Mouse (Mus musculus) adrenal gland, adult 8-10 months (tissue): ENCODE data around the gene Garnl3. TPM values are rescaled to one million over a fixed set of nuclear protein-coding genes. Genes with fewer than 3 reads are reported as not detected.

Experiments
- DNase-seq: peaks from one replicate; pipeline ENCODE4 v3.0.0; 2022
- total RNA-seq, 4 experiments: library from RNA; stranded (reverse); gene quantifications; 2 replicates each; pipeline ENCODE4 v1.2.4; 2022

Gene Garnl3
- total RNA-seq: 10 to 100 TPM; 12.7 to 29.6 (median 19.1) TPM

DNA sequence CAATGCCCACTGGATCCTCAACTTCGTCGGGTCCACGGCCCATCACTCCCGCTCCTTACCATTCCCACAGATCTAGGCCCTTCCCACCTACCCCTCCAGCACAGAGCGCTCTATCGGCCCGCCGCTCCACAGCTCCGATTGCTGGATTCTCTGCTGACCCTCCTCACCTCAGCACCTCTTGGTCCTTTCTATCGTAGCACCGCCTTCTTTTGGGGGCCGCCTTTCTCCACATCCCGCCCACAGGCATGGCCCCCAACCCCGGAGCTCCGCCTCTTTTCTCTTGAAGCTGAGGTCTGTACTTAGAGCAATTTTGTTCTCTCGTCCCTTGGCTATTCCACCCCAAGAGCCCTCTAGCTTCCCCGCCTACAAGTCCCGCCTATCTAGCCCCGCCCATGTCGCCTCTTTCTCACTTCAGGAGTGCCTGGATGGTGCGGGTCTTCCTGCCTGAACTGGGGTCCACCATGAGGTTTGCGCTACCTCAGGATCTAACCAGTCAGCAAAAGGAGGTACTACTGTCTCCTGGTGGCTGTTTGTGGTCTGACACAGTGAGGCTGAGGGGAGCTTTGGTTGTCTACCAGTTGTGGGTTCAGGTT lies at the start of gene Garnl3:
Gene Garnl3 (minus strand): TSS at position 155 of the 593 bp plus-strand sequence.
- peak; percentile 68 for DNase-seq

DNA sequence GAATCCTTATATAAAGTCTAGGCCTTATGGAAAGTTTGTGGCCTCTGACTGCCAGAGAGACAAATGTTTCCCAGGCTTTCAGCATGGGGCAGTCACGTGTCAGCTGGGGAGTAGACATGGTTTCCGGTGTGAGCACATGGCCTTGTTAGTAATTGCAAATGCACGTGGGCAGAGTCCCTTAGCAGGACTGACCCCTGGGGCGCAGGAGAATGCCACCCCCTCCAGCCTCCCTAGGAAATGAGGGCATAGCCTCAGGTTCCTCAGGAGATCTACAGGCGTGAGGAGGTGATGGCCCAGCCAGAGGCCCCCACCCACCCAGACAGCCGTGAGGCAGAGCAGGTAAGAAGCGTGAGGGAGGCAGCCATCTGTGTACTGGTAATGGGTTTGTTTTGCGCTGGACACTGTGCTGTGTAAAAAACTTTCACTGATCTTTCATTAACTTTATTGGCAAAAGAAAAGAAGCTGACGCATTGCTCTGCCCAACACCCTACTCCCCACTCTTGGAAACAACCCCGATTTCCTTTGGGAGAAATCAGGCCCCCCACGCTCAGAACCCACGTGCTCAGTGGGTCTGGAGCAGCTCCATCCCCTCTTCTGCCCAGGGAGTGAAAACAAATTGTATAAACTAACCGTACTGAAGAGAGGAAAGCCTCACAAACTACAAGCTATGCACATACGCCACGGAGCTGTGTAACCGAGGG lies 48.6 kb upstream of the Garnl3 start:
- DNase-seq: peak; percentile 48

DNA sequence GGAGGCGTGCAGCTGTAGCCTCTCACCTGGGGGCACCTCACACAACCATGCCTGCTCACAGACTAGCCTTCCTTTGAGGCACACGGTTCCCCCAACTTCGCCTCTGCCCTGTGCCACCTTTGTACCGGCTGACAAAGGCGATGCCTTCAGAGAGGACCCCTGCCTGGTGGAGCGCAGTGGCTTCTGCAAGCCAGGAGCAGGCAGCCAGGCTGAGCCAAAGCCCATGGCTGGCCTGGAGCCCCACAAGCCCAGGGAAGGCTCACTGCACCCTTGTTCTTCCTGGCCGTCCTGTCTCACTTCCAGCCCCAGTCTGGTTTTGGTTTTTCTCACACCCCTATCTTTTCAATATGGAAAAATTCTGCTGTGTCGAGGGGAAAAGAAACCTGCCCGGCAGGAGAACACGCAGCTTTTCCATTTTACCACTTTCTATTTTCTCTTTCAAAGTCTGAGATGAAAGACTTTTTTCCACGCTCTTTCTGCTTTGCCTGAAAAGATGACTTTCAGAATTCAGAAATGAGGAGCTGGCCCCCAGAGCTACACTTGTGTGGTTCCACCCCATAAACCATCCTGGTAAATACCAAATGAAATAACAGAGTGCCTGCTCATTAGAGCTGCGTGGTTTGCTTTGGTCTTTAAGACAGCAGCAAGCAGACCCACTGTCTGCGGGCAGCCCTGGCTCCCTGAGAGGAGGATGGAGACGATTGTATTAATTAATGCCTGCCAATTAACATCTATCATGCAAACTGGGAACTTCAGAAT lies 47.9 kb upstream of the Garnl3 start:
- DNase-seq: no peak

DNA sequence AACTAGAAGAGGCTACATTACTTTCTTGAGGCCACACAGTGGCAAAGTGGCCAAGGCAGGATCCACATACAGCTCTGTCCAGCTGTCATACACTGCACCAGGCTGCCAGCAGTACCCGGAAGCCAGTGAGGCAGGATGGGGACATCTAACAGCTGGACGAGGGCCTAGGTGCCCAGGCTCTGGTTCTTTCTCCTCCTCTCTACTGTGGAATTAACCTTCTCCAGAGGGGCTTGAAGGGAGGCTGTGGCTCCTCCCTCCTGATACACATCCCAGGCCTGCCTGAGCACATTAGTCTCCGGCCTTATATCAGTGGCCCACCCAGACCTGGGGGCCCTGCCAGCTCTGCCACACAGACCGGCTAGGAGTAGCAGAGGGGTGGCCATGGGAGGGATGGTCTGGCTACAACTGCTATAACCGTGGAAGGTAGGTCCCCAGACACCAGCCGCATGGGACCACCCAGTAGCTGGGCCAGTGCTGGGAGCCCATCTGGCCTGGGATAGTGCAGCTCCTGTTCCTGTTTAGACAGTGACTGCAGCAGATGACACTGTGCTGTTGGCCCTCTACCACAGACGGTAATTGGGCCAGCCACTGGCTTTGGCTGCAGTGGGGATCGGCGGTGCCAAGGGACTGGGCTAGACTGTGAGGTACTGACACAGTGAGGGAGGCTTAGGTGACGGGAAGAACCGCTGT lies 46.9 kb upstream of the Garnl3 start:
- no peak for DNase-seq

DNA sequence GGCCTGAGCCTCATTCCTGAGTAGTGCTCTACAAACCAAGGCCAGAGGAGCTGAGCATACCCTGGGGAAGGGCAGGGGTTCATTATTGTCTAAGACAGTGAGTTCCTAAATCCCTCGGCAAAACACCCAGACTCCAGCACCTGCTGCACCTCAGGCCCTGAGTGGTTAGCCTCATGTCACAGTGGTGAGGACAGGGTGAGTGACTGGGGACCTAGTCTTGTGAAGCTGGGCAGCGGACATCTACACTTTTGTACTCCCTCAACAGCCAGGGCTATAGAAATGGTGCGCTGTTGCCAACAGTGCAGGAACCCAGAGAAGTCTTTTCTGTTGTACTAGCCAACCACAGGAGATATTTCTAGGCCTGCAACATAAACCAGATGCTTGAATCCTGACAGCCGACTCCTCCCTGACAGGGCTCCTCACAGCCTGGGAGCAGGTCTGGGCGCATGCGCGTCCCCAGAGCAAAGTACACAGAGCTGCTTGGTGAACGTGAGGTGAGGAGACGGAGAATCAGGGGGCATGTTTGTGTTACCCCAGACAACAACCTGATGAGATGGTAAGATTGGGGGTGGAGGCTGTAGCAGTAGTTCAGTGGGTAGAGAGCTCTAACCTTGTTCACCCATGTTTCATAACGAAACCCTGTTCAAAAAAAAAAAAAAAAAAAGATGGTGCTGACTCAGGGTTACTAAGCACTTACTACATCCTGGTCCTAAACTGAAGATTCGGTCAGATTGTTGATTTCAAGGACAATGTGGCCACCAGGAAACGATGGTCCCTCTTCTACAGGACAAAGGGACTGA lies 46.2 kb upstream of the Garnl3 start:
- no peak for DNase-seq

DNA sequence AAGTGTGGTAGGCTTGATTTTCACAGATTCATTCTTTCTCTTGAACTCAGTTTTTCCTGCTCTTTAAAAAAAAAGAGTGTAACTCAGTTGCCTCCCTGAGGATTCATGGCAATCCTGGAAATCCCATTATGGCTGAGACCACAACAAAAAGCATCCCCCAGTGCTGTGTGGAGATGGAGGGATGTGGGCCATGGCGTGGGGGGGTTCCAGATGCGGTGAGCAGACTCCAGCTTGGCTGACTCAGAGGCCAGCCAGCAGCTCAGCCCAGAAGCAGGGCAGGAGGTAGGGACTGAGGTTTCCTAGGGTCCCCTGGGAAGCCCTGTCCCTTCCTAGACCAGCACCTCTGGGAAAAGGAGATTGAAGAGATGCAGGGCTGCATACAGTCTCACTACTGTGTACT lies 45.5 kb upstream of the Garnl3 start:
- no peak for DNase-seq

DNA sequence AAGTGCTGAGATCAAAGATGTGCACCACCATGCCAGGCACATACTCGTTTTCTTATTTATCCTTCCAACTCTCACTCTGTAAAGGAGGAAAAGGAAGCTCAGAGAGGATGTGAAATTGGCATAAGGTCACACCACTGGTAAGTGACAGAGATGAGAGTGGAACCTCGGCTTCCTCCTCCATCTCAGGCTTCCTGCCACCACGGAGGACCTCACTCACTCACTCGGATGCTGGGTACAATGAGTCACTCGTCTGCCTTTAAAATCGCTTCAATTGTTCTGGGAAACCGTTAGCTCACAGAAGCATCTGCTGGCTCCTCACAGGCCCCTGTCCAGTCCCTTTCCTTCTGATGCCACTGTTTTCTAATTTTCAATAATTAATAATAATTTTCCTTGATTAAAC lies 45.1 kb upstream of the Garnl3 start:
- no peak for DNase-seq

DNA sequence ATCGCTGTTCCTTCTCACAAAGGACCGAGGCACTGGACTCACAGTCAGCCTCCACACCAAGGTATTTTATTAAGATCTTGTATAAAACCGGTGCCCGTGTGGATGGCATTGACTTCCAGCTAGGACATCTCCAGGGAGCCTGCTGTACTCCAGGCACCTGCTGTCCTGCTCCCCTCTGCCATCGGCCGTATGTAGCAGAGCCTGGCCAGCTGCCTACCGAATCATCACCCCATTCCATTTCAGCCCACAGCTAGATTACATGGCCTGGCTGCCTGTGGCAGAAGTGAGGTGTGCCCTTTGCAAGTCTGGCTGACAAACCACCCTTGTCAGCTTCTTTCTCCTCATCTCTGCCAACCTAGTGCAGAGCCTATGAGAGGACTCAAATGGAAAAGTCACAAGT lies 42.2 kb upstream of the Garnl3 start:
- no peak for DNase-seq

DNA sequence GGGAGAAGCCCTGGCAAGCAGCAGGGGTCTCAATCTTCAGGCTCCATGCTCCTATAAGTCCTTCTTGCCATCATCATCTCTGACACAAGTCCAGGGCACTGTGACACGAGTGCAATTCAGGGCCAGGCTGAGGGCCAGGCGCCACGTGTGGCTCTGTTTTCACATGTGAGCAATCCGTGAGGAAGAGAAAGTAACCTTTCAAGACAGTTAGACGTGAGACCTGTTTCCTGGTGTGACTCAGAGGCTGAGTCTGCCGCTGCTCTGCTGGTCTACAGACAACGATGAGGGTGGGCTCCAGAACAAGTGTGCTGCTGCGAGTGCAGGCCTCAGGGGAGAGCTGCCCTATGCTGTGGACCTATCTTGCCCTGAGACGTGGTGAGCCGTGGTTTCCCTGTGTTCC lies 41.7 kb upstream of the Garnl3 start:
- no peak for DNase-seq

DNA sequence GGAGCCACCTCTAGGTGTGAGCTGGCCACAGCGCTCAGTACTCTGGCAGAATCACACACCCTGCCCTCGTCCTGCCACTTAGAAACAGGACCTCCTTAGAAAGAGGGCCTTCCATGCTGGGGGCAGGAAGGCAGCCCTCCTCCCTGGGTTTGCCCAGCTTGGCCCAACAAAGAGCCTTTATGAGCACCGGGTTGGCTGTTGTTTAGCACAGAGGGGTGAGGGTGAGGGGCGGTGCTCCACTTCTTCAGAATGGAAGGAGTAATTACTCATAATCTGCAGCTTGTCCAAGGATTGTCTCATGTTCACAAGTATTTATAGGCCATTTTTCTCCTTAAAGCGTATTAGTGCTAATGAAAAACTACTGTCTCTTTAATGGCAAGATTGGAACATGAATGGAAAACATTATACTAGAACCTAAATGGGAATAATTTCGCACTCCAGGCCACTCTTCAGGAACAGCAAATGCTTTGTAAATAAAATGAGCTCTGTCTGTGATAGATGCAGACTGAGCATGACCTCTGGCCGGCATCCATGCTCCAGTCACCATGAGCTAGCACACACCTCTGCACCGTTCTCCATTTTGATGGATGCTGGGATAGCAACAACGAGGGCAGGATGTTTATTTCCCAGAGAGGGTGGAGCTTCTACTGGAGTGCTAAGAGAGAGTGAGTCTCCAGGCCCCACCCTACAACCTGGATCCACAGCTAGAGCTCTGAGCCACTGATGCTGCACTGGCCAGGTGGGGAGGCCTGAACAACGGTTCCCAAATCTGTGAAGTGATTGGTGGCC lies 39.5 kb upstream of the Garnl3 start:
- no peak for DNase-seq

DNA sequence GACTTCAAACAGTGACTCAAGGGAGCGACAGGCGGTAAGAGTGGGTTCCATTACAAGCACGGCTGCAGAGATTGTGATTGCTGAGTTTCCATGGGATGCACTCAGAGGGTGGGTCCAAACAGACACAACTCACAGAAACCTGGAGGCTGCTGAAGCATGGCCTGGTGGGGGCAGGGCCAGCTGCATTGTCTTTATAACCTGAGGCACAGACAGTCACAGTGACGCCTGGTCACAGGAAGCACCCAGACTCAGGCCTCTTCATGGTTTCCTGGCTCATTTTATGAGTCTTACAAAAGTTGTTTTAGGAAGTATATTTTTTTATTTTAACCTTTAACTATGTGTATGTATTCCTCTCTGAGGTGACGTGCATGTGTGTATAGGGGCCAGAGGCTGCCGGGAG lies 38.0 kb upstream of the Garnl3 start:
- DNase-seq: no peak

DNA sequence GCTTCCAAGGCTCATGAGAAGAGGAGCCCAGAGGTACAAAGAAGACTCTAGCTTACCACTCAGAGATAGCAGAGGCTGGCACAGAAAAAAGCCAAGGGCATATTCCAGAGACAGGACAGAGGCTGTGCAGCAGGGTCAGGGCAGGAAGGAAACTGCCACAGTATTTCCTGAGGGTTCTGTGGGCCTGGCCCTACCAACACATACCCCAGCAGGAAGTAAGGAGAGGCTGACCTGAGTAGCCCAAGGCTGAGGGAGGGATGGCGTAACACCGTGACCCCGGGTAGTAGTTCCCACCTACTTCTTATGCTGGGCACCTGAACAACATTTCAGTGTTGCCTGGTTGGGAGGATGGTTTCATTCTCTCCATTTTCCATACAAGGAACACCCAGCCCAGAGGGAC lies 35.6 kb upstream of the Garnl3 start:
- no peak for DNase-seq

DNA sequence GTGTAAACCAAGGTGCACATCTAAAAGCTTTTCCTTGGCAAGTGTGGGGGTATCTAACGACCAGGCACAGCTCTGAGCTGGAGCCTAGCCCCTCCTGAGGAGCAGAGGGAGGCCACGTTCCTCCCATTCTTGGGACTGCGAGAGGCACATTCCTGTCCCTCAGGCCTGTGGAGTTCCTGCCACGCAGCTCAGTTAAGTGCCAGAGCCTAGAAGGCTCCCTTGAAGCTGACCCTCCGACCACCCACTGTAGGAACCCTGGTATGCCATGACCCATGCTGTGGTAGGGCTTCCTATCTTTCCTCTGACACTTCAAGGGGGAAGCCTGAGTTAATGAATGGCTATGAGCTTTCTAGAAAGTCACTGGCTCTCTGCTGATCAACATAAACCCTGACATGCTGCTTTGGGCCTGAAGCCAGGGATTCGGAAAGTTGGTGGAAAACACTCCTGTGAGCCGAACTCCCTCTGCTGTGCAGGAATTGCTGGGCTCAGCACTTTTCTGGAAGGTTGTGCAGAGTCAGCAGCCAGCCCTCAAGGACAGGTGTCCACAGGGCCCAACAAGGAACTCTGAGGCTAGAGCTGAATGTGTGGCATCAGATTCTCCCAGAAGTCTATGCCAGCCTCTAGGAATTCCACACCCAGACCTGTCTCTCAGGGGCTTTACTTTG lies 34.4 kb upstream of the Garnl3 start:
- no peak for DNase-seq

DNA sequence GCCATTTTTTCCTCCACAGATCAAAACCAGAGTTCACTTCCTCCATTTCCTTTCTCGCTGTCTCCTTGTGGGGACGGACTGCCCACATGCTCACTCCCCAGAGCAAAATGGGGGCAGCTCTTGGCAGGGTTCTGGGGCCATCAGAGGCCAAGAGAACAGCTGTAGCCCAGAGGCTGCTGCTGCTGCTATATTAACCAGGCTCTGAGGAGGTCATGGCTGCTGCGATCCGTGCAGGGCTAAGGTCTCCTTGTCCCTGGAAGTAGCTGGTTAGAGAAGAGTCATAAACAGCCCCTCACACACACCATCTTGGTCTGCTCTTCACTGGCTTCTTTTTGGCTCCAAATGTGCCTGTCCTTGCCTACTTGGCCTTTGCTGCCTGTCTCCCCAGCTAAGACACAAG lies 33.8 kb upstream of the Garnl3 start:
- no peak for DNase-seq

DNA sequence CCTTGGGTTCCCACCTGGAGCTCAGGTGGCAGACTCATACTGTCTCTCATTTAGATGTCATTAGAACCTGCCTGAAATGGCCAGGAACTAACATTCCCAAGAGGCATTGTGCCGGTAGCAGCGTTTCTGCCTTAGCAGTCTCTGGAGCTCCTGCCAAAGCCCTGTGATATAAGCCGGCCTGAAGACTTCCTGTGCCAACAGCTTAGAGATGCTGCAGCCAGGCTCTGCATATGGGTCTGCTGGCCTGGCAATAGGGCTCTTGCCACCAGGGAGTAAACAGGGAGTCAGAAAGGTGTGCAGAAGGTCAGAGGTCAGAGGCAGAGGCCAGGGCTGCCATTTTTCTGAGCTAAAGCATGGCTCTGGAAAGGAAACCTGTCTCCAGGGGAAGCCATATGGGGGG lies 33.2 kb upstream of the Garnl3 start:
- DNase-seq: no peak

DNA sequence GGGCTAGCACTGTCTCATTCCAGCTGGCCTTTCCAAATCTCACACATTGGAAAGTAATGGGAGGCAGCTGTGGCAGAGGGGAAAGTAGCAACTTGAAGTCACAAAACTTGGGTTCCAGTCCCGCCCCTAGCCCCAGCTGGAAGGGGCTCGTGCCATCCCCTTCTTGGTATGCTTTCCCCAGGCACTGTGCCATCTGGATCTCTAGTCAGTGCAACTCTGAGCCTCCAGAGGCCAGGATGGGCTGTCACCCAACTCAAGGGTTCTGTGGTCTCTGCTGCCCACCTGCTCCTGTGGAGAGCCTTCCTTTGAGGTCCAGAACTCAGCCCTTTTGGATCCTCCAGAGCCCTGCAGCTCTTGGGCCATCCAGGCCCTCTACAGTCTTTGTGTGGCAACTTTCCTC lies 30.7 kb upstream of the Garnl3 start:
- DNase-seq: no peak

DNA sequence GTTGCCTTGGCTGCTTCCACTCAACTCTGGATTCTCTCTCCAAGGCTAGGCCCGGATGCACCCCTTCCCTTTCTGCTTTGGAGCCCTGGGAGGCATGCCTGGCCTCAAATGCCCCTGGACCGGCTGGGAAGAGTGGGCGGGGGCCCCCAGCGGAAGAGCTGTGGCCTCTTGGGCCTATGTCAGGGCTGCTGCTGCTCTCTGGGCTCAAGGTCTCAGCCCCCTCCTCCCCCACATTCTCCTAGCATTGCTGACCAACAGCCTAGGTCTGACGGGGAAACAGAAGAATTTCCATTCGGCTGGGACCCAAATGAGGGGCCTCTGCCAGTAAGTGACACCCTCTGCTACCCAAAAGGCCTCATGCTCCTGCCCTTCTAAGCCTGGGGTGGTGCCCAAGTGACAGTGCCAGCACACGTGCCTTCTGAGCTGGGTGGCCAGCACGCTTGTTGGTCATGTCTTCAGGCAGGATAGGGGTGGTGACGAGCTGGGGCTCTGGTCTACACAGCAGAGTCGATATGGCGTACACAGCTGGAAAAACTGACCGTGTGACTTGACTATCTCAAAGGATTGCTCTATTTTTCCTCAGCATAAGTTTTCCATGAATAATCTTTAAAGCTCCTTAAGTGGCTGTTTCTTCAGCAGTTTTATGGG lies 29.0 kb upstream of the Garnl3 start:
- no peak for DNase-seq

DNA sequence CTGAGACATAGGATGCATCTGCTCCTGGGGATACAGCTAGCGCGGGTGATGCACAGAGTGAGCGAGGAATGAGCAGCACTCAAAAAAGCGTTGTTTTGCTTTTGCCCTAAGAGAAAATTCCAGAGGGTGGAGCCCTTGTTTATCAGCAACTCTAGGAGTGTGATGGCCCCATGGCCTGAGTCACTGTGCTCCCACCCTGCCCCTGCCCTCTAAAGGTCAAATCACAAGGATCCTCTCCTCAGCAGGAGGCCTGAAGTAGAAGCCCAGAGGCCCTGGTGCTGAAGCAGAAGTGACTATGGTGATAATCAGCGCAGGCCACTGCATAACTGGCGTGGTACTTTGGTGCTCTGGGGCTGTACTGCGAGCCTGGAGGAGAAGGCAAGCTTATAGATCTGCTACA lies 28.1 kb upstream of the Garnl3 start:
- no peak for DNase-seq

DNA sequence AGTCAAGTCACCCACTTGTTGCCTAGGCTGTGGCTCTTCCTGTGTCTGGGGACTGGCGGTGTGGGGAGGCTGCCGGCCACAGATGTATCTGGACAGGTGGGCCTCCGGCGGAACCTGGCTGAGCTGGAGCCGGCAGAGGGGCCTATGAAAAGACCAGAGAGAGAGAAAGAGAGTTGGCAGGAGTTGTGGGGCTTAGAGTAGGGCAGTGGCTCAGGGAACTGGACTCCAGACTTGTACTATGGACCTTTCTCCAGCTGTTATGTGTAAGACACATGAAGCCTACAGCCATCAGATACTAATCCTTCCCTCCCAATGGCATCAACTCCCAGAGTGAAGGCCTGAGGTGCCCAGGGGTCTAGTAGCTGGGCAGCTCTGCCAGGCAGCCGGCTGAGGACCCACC lies 27.4 kb upstream of the Garnl3 start:
- DNase-seq: no peak

DNA sequence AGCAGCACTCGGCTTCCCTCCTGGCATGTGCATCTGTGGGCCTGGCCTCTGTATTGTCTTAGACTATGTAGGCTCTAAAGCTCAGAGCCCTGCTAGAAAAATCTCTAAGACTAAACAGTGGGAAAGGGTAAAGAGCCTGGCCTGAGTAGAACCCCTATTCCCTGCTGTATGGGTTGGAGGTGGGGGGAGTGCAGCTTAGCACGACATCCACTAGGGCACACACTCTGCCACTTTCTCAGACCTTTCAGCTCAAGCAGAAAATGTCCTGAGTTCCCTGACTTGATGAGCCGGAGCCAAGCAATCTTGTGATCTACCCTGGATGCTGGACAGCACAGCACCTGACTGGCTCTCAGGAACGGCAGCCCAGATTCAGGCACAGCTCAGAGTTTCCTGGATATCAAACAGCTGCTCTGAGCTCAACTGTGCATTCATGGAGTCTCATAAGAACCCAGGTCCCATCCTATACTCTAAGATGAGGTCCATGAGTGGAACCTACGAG lies 24.9 kb upstream of the Garnl3 start:
- DNase-seq: no peak
